Mouse (Mus musculus) midbrain, postnatal 0 days (tissue): ENCODE measurements around the gene Dkk2. TPM values are rescaled to one million over a fixed set of nuclear protein-coding genes. Genes with fewer than 3 reads are reported as not detected.
A peak's percentile ranks its signal among the peaks of the same experiment; 100 is the strongest.

Experiments
- ATAC-seq: fragments of 200-750 bp; cut with Nextera tagmentation; 2 replicates; pipeline ENCODE4 v1.8.0; 2017; ENCODE audit warnings: moderate number of reproducible peaks, mild to moderate bottlenecking, moderate TSS enrichment, moderate library complexity; ENCODE audit not compliant: low FRiP score
- DNase-seq: peaks from one replicate; pipeline ENCODE4 v3.0.0-alpha.2; 2015; ENCODE audit warnings: low spot score
- H3K27ac ChIP-seq: fragments of 300-500 bp; sonication (generic); 2 replicates; pipeline ENCODE4 v1.5.1; 2014; ENCODE audit warnings: low read depth, mild to moderate bottlenecking, low read length, mixed read lengths
- H3K27me3 ChIP-seq: fragments of 300-500 bp; sonication (generic); 2 replicates; pipeline ENCODE4 v1.6.1; 2014; ENCODE audit warnings: low read length, control low read depth, mixed read lengths; ENCODE audit not compliant: insufficient read depth
- H3K36me3 ChIP-seq: fragments of 300-500 bp; sonication (generic); 2 replicates; pipeline ENCODE4 v1.6.1; 2014; ENCODE audit warnings: low read length, control low read depth, mixed read lengths; ENCODE audit not compliant: insufficient read depth
- H3K4me1 ChIP-seq: fragments of 300-500 bp; sonication (generic); 2 replicates; pipeline ENCODE4 v1.6.1; 2014; ENCODE audit warnings: mild to moderate bottlenecking, control low read depth, antibody characterized with exemption, low read length, mixed read lengths; ENCODE audit not compliant: insufficient read depth
- H3K4me2 ChIP-seq: fragments of 300-500 bp; sonication (generic); 2 replicates; pipeline ENCODE4 v1.6.1; 2014; ENCODE audit warnings: low read depth, mild to moderate bottlenecking, low read length, mixed read lengths; ENCODE audit not compliant: poor library complexity, severe bottlenecking
- H3K4me3 ChIP-seq: fragments of 300-500 bp; sonication (generic); 2 replicates; pipeline ENCODE4 v1.5.1; 2014; ENCODE audit warnings: low read depth, mild to moderate bottlenecking, low read length, moderate library complexity
- H3K9ac ChIP-seq: fragments of 300-500 bp; sonication (generic); replicated peaks from 2 replicates; pipeline ENCODE4 v1.6.1; 2014; ENCODE audit warnings: mild to moderate bottlenecking, low read length, moderate library complexity, mixed read lengths; ENCODE audit not compliant: poor library complexity, severe bottlenecking
- H3K9me3 ChIP-seq: fragments of 300-500 bp; sonication (generic); 2 replicates; pipeline ENCODE4 v1.6.1; 2016; ENCODE audit warnings: low read length, control low read depth
- CTCF ChIP-seq: IDR thresholded peaks from 2 replicates; pipeline ENCODE4 v1.5.1; 2016; ENCODE audit warnings: antibody characterized with exemption, mild to moderate bottlenecking
- WGBS: fragments of 180-500 bp; shearing (Covaris S2); extraction: QIAGEN DNeasy Blood & Tissue Kit; methylation state at CpG from one replicate; pipeline ENCODE4 v1.1.7; 2014; 5-methylcytosine and 5-hydroxymethylcytosine counted together
- polyA plus RNA-seq: library from polyadenylated mRNA; unstranded; fragments of >200 nt; fragmentation: Nextera tagmentation; extraction: Ambion mirVana; gene quantifications from 2 replicates; pipeline ENCODE4 v1.2.1, GENCODE M21; 2015
- total RNA-seq: library from RNA; depleted of rRNA; stranded (reverse); fragments of >200 nt; gene quantifications from 2 replicates; pipeline ENCODE4 v1.2.3, GENCODE M21; 2014

Dkk2 gene
- total and polyA plus RNA-seq, 2 experiments from 2014 or later = 1.2 to 1.5 TPM

DNA sequence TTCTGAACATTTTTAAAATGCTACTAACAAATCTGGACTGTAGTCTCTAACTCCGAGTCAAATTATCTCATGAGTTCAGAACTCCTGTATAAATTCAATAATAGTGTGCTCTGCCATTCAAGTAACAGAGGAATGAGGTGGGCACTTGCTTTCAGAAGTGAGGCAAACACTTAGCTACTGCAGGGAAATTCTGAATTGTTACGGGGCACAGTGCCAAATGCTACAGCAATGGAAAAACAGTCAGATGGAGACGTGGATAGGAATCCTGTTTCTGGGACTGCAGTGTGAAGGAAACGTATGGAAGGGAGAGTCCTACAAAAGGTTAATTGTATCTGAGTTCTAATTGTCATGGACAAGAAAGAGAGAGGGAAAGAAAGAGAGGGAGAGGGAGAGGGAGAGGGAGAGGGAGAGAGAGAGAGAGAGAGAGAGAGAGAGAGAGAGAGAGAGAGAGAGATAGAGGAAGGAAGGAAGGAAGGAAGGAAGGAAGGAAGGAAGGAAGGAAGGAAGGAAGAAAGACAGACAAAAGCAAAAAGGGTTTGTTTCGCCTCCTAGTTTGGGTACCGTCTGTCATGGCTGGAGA, 64.4 kb downstream of the Dkk2 start:
- H3K36me3 ChIP-seq = no peaks in the 10 kb centered on the region
- no peaks in the 10 kb centered on the region for H3K4me1 ChIP-seq
- H3K27me3 ChIP-seq = no peaks in the 10 kb centered on the region
- no peak for ATAC-seq
- H3K9ac ChIP-seq = no peak overlapping the region
- no peak for DNase-seq
- no peak overlapping the region for H3K27ac ChIP-seq
- H3K4me3 ChIP-seq = no peak overlapping the region
- WGBS = 75% methylated on average over 6 of the region's 6 CpGs
- no peak overlapping the region for H3K4me2 ChIP-seq
- H3K9me3 ChIP-seq = no peaks in the 10 kb centered on the region
- no peak for TF ChIP-seq CTCF

GRCm38 (mm10) chr3:132158817-132159216, 73.7 kb downstream of the Dkk2 start:
- Histone ChIP-seq H3K4me3 (no peak overlapping the region), H3K9me3 (no peaks in the 10 kb centered on the region), H3K9ac (no peak overlapping the region), H3K4me1 (no peaks in the 10 kb centered on the region), H3K27ac (no peak overlapping the region), H3K36me3 (no peaks in the 10 kb centered on the region), H3K4me2 (no peak overlapping the region), H3K27me3 (no peaks in the 10 kb centered on the region)
- 65% methylated on average over 2 of the region's 2 CpGs for WGBS
- no peak for TF ChIP-seq CTCF
- DNase-seq (no peak), ATAC-seq (0 out of 2 replicates have a peak, but pooled peaks have one; percentile 56)

- H3K9ac ChIP-seq = no peak overlapping the region
- WGBS = 80% methylated on average over 3 of the region's 3 CpGs
- no peak for TF ChIP-seq CTCF
- H3K9me3 ChIP-seq = no peaks in the 10 kb centered on the region
- ATAC-seq (no peak), DNase-seq (no peak)
- H3K27ac ChIP-seq = no peak overlapping the region
- H3K4me3 ChIP-seq = no peak overlapping the region
- no peaks in the 10 kb centered on the region for H3K4me1 ChIP-seq
- H3K36me3 ChIP-seq = no peaks in the 10 kb centered on the region
- H3K27me3 ChIP-seq = no peaks in the 10 kb centered on the region
- H3K4me2 ChIP-seq = no peak overlapping the region
Observed at GRCm38 (mm10) chr3:132168911-132169310, 83.8 kb downstream of the Dkk2 start.

GRCm38 (mm10) chr3:132186888-132187552, 101.9 kb downstream of the Dkk2 start:
- no peaks in the 10 kb centered on the region for H3K27me3 ChIP-seq
- TF ChIP-seq CTCF = no peak

GRCm38 (mm10) chr3:132201950-132202349, 116.9 kb downstream of the Dkk2 start:
- no peak overlapping the region for H3K27ac ChIP-seq
- no peaks in the 10 kb centered on the region for H3K36me3 ChIP-seq
- no peak overlapping the region for H3K9ac ChIP-seq
- no peak for TF ChIP-seq CTCF
- DNase-seq (peak; percentile 13), ATAC-seq (no peak)
- H3K9me3 ChIP-seq = no peaks in the 10 kb centered on the region
- H3K4me3 ChIP-seq = no peak overlapping the region
- no peak overlapping the region for H3K4me2 ChIP-seq
- H3K27me3 ChIP-seq = no peaks in the 10 kb centered on the region
- 66% methylated on average over 4 of the region's 4 CpGs for WGBS
- H3K4me1 ChIP-seq = no peaks in the 10 kb centered on the region

More at GRCm38 (mm10) chr3:132186888-132187552, 101.9 kb downstream of the Dkk2 start:
- Histone ChIP-seq H3K9me3 (no peaks in the 10 kb centered on the region), H3K4me3 (no peak overlapping the region), H3K4me2 (no peak overlapping the region), H3K36me3 (no peaks in the 10 kb centered on the region), H3K4me1 (no peaks in the 10 kb centered on the region), H3K9ac (no peak overlapping the region), H3K27ac (no peak overlapping the region)
- ATAC-seq (no peak), DNase-seq (no peak)
- 88% methylated on average over 12 of the region's 12 CpGs for WGBS

DNA sequence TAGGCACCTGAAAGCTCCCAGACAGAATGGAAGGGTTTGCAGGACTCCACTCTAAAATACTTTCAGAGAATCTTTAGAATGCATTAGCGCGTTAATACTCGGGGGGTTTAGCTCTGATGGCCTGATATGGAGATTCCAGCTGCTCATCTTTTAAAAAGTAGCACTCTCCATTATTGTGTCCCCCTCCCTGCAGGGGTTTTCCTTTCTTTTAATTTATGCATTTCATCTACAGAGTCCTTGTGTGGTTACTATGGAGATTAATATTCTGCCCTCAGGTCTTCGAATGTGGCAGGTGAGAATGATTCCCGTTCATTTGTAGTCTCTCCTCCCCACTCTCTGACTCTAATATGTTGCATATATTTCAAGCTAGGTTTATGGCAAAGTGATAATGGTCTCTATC, 117.6 kb downstream of the Dkk2 start:
- no peak overlapping the region for H3K27ac ChIP-seq
- WGBS = 72% methylated on average over 5 of the region's 5 CpGs
- DNase-seq (no peak), ATAC-seq (peak; percentile 41; the same call in 1 of the 2 replicates)
- H3K4me2 ChIP-seq = no peak overlapping the region
- H3K9ac ChIP-seq = no peak overlapping the region
- H3K9me3 ChIP-seq = no peaks in the 10 kb centered on the region
- no peaks in the 10 kb centered on the region for H3K27me3 ChIP-seq
- H3K4me1 ChIP-seq = no peaks in the 10 kb centered on the region
- no peak for TF ChIP-seq CTCF
- H3K36me3 ChIP-seq = no peaks in the 10 kb centered on the region
- H3K4me3 ChIP-seq = no peak overlapping the region
